Mouse (Mus musculus) embryonic fibroblast, embryonic 13.5 days (primary cell): ENCODE results near the gene Acad10. TPM values are rescaled to one million over a fixed set of nuclear protein-coding genes. Genes with fewer than 3 reads are reported as not detected.

Experiments used
- H3K27ac ChIP-seq: 2 replicates; pipeline ENCODE4 v1.5.1; 2012; ENCODE audit warnings: low read length, control low read depth, inconsistent platforms; ENCODE audit not compliant: insufficient read depth
- H3K4me1 ChIP-seq: 2 replicates; pipeline ENCODE4 v1.6.1; 2011; ENCODE audit warnings: low read length; ENCODE audit not compliant: control insufficient read depth, insufficient read depth
- H3K4me3 ChIP-seq: 2 replicates; pipeline ENCODE4 v1.5.1; 2011; ENCODE audit warnings: mild to moderate bottlenecking, control low read depth, low read length; ENCODE audit not compliant: insufficient read depth
- CTCF ChIP-seq: IDR thresholded peaks from 2 replicates; pipeline ENCODE4 v1.5.1; 2011; ENCODE audit warnings: mild to moderate bottlenecking, control low read depth, low read length, moderate library complexity, borderline replicate concordance; ENCODE audit not compliant: insufficient read depth
- POLR2A ChIP-seq: IDR thresholded peaks from 2 replicates; pipeline ENCODE4 v1.6.1; 2011; ENCODE audit warnings: low read depth, mild to moderate bottlenecking, control low read depth, low read length, moderate library complexity
- polyA plus RNA-seq: library from polyadenylated mRNA; stranded (reverse); fragments of >200 nt; gene quantifications from 2 replicates; pipeline ENCODE4 v1.2.4, GENCODE M21; 2011; ENCODE audit warnings: low read depth; ENCODE audit not compliant: missing spikeins, insufficient read length

Gene Acad10
- polyA plus RNA-seq, 1 experiment: 2.3 TPM

GRCm38 (mm10) chr5:121575867-121576266 lies 84.4 kb downstream of the Acad10 start:
- TF ChIP-seq CTCF (no peak), POLR2A (no peak)
- Histone ChIP-seq H3K27ac (no peak overlapping the region), H3K4me3 (no peak overlapping the region), H3K4me1 (no peaks in the 10 kb centered on the region)

- H3K27ac ChIP-seq: no peak overlapping the region
- TF ChIP-seq POLR2A (no peak), CTCF (no peak)
Observed at GRCm38 (mm10) chr5:121574145-121574544, 86.2 kb downstream of the Acad10 start.

More at GRCm38 (mm10) chr5:121574145-121574544, 86.2 kb downstream of the Acad10 start:
- H3K4me1 ChIP-seq: no peaks in the 10 kb centered on the region
- H3K4me3 ChIP-seq: no peak overlapping the region

Other genes starting within 250 kb of the Acad10 start
- 2.0 TPM in 1 of 2 replicates, not detected in the other for gene Tmem116, start 208.6 kb downstream of the Acad10 start, polyA plus RNA-seq
- 135 and 136 TPM in 2 replicates for gene Erp29, start 208.0 kb downstream of the Acad10 start, polyA plus RNA-seq
- gene Adam1b, start 157.1 kb downstream of the Acad10 start, polyA plus RNA-seq: not detected in 2 replicates
- gene Adam1a, start 115.0 kb downstream of the Acad10 start, polyA plus RNA-seq: 1.9 and 2.7 TPM in 2 replicates
- gene Gm42878, start 115.0 kb downstream of the Acad10 start, polyA plus RNA-seq: not detected in 2 replicates
- 65.3 and 68.3 TPM in 2 replicates for gene Mapkapk5, start 114.6 kb downstream of the Acad10 start, polyA plus RNA-seq
- gene Aldh2, start 66.7 kb downstream of the Acad10 start, polyA plus RNA-seq: 167 and 221 TPM in 2 replicates
- 3.1 and 3.8 TPM in 2 replicates for gene Acad12, start 41.6 kb downstream of the Acad10 start, polyA plus RNA-seq
- gene Brap, start within 50 bp of the Acad10 start, polyA plus RNA-seq: 41.4 and 46.3 TPM in 2 replicates
- gene Atxn2, start 50.8 kb upstream of the Acad10 start, polyA plus RNA-seq: 174 and 196 TPM in 2 replicates
- gene Sh2b3, start 177.1 kb upstream of the Acad10 start, polyA plus RNA-seq: 21.1 and 23.6 TPM in 2 replicates
- 4.8 and 6.4 TPM in 2 replicates for gene Pheta1, start 188.5 kb upstream of the Acad10 start, polyA plus RNA-seq